Mouse (Mus musculus) intestine, embryonic 16.5 days (tissue): Measurements from ENCODE around the gene B3gnt4. TPM values are rescaled to one million over a fixed set of nuclear protein-coding genes. Genes with fewer than 3 reads are reported as not detected.
"Not testable (repeated sequence)": the region's sequence is repeated elsewhere in the genome, so short reads cannot be mapped to it uniquely, and the experiment has no call there.

Experiments used
- ATAC-seq: fragments of 200-750 bp; cut with Nextera tagmentation; 2 replicates; pipeline ENCODE4 v1.8.0; 2017; ENCODE audit warnings: moderate TSS enrichment, moderate library complexity
- H3K27ac ChIP-seq: fragments of 300-500 bp; sonication (generic); 2 replicates; pipeline ENCODE4 v1.5.1; 2014; ENCODE audit warnings: mild to moderate bottlenecking, low read length
- H3K27me3 ChIP-seq: fragments of 300-500 bp; sonication (generic); replicated peaks from 2 replicates; pipeline ENCODE4 v1.6.1; 2014; ENCODE audit warnings: low read length, control low read depth, mixed read lengths; ENCODE audit not compliant: control insufficient read depth, insufficient read depth
- H3K36me3 ChIP-seq: fragments of 300-500 bp; sonication (generic); 2 replicates; pipeline ENCODE4 v1.6.1; 2014; ENCODE audit warnings: low read length, control low read depth; ENCODE audit not compliant: control insufficient read depth, insufficient read depth
- H3K4me1 ChIP-seq: fragments of 300-500 bp; sonication (generic); 2 replicates; pipeline ENCODE4 v1.6.1; 2014; ENCODE audit warnings: low read length, control low read depth, mixed read lengths; ENCODE audit not compliant: control insufficient read depth, insufficient read depth
- H3K4me2 ChIP-seq: fragments of 300-500 bp; sonication (generic); 2 replicates; pipeline ENCODE4 v1.6.1; 2014; ENCODE audit warnings: low read depth, low read length, control low read depth
- H3K4me3 ChIP-seq: fragments of 300-500 bp; sonication (generic); 2 replicates; pipeline ENCODE4 v1.5.1; 2014; ENCODE audit warnings: mild to moderate bottlenecking, low read length
- H3K9ac ChIP-seq: fragments of 300-500 bp; sonication (generic); 2 replicates; pipeline ENCODE4 v1.6.1; 2014; ENCODE audit warnings: low read depth, low read length
- H3K9me3 ChIP-seq: fragments of 300-500 bp; sonication (generic); 2 replicates; pipeline ENCODE4 v1.6.1; 2016; ENCODE audit warnings: low read length, control low read depth; ENCODE audit not compliant: control insufficient read depth
- WGBS: fragments of 180-500 bp; shearing (Covaris S2); extraction: QIAGEN DNeasy Blood & Tissue Kit; methylation state at CpG from one replicate; pipeline ENCODE4 v1.1.7; 2014; 5-methylcytosine and 5-hydroxymethylcytosine counted together
- polyA plus RNA-seq: library from polyadenylated mRNA; unstranded; fragments of >200 nt; fragmentation: Nextera tagmentation; extraction: Ambion mirVana; gene quantifications from 2 replicates; pipeline ENCODE4 v1.2.1, GENCODE M21; 2015

B3gnt4 gene
- polyA plus RNA-seq, 1 experiment from 2014 or later, result 0.13 TPM

- no peak overlapping the region for H3K9ac ChIP-seq
- H3K4me3 ChIP-seq, result no peak overlapping the region
- no peak overlapping the region for H3K4me2 ChIP-seq
- peaks cover 8% of the 10 kb centered on the region for H3K4me1 ChIP-seq
- WGBS, result 63% methylated on average over 4 of the region's 4 CpGs
- peaks cover 6% of the 10 kb centered on the region; the same call in 1 of the 2 replicates for H3K27me3 ChIP-seq
- H3K36me3 ChIP-seq, result no peaks in the 10 kb centered on the region
- no peak for ATAC-seq
- no peak overlapping the region for H3K27ac ChIP-seq
- no peaks in the 10 kb centered on the region for H3K9me3 ChIP-seq
Observed at GRCm38 (mm10) chr5:123501973-123502372, 8.3 kb upstream of the B3gnt4 start.

GRCm38 (mm10) chr5:123507936-123508723 is 2.1 kb upstream of the B3gnt4 start:
- peak overlapping the region; percentile 95 for H3K4me2 ChIP-seq
- peak; percentile 94 for ATAC-seq
- H3K27me3 ChIP-seq, result peaks cover 24% of the 10 kb centered on the region
- peaks cover 13% of the 10 kb centered on the region for H3K4me1 ChIP-seq
- H3K4me3 ChIP-seq, result peak overlapping the region; percentile 65
- no peaks in the 10 kb centered on the region for H3K9me3 ChIP-seq
- no peak overlapping the region for H3K27ac ChIP-seq
- H3K36me3 ChIP-seq, result no peaks in the 10 kb centered on the region
- under 1% methylated on average over 59 of the region's 59 CpGs for WGBS
- peak overlapping the region; percentile 61 for H3K9ac ChIP-seq

- Histone ChIP-seq H3K36me3 (no peaks in the 10 kb centered on the region), H3K9me3 (no peaks in the 10 kb centered on the region), H3K27me3 (peaks cover 24% of the 10 kb centered on the region), H3K4me1 (peaks cover 13% of the 10 kb centered on the region), H3K9ac (peak overlapping the region; percentile 61), H3K27ac (no peak overlapping the region), H3K4me2 (peak overlapping the region; percentile 95), H3K4me3 (peak overlapping the region; percentile 65)
- no peak for ATAC-seq
- 8% methylated on average over 12 of the region's 12 CpGs for WGBS
Observed at GRCm38 (mm10) chr5:123508921-123509320, 1.3 kb upstream of the B3gnt4 start.

GRCm38 (mm10) chr5:123511426-123511825 is 1.2 kb downstream of the B3gnt4 start:
- WGBS, result 76% methylated on average over 3 of the region's 3 CpGs
- H3K9ac ChIP-seq, H3K9me3 ChIP-seq, ATAC-seq, H3K4me3 ChIP-seq, H3K36me3 ChIP-seq, H3K27ac ChIP-seq, H3K4me2 ChIP-seq: not testable (repeated sequence)
- Histone ChIP-seq H3K4me1 (peaks cover 13% of the 10 kb centered on the region), H3K27me3 (peaks cover 24% of the 10 kb centered on the region)

GRCm38 (mm10) chr5:123512102-123512501 is 1.8 kb downstream of the B3gnt4 start:
- WGBS, result 63% methylated on average over 3 of the region's 3 CpGs
- H3K4me1 ChIP-seq, result peaks cover 13% of the 10 kb centered on the region
- 0 out of 2 replicates have a peak, but pooled peaks have one; percentile 22 for ATAC-seq
- no peak overlapping the region for H3K4me2 ChIP-seq
- H3K27me3 ChIP-seq, result peaks cover 21% of the 10 kb centered on the region
- H3K27ac ChIP-seq, result no peak overlapping the region
- H3K9me3 ChIP-seq, result no peaks in the 10 kb centered on the region
- H3K4me3 ChIP-seq, result no peak overlapping the region
- H3K36me3 ChIP-seq, result no peaks in the 10 kb centered on the region
- H3K9ac ChIP-seq, result no peak overlapping the region

- no peaks in the 10 kb centered on the region for H3K36me3 ChIP-seq
- no peak overlapping the region for H3K9ac ChIP-seq
- no peak overlapping the region for H3K27ac ChIP-seq
- WGBS, result 87% methylated on average over 5 of the region's 5 CpGs
- no peak for ATAC-seq
- H3K4me1 ChIP-seq, result 0 out of 2 replicates have a peak, but pooled peaks cover 4% of the 10 kb centered on the region
- H3K4me2 ChIP-seq, result no peak overlapping the region
- no peak overlapping the region for H3K4me3 ChIP-seq
- no peaks in the 10 kb centered on the region for H3K9me3 ChIP-seq
- H3K27me3 ChIP-seq, result peaks cover 2% of the 10 kb centered on the region
Observed at GRCm38 (mm10) chr5:123514871-123515270, 4.6 kb downstream of the B3gnt4 start.

GRCm38 (mm10) chr5:123520666-123521065 is 10.4 kb downstream of the B3gnt4 start:
- H3K9me3 ChIP-seq, result no peaks in the 10 kb centered on the region
- ATAC-seq, result no peak
- WGBS, result 89% methylated on average over 9 of the region's 9 CpGs
- no peak overlapping the region for H3K27ac ChIP-seq
- no peak overlapping the region for H3K9ac ChIP-seq
- no peaks in the 10 kb centered on the region for H3K27me3 ChIP-seq
- H3K4me2 ChIP-seq, result no peak overlapping the region
- no peak overlapping the region for H3K4me3 ChIP-seq
- H3K4me1 ChIP-seq, result peaks cover 11% of the 10 kb centered on the region; the same call in 1 of the 2 replicates
- H3K36me3 ChIP-seq, result no peaks in the 10 kb centered on the region

GRCm38 (mm10) chr5:123521621-123522020 is 11.4 kb downstream of the B3gnt4 start:
- H3K27ac ChIP-seq, result no peak overlapping the region
- no peaks in the 10 kb centered on the region for H3K27me3 ChIP-seq
- peaks cover 11% of the 10 kb centered on the region; the same call in 1 of the 2 replicates for H3K4me1 ChIP-seq
- WGBS, result 88% methylated on average over 1 of the region's 1 CpGs
- H3K9me3 ChIP-seq, result no peaks in the 10 kb centered on the region
- H3K36me3 ChIP-seq, result no peaks in the 10 kb centered on the region
- no peak overlapping the region for H3K4me3 ChIP-seq
- no peak overlapping the region for H3K4me2 ChIP-seq
- no peak for ATAC-seq
- no peak overlapping the region for H3K9ac ChIP-seq

- Histone ChIP-seq H3K9ac (no peak overlapping the region), H3K36me3 (no peaks in the 10 kb centered on the region), H3K4me3 (no peak overlapping the region), H3K27me3 (no peaks in the 10 kb centered on the region), H3K4me1 (peaks cover 11% of the 10 kb centered on the region; the same call in 1 of the 2 replicates), H3K27ac (no peak overlapping the region), H3K9me3 (no peaks in the 10 kb centered on the region), H3K4me2 (no peak overlapping the region)
- 78% methylated on average over 1 of the region's 1 CpGs for WGBS
- ATAC-seq, result no peak
Observed at GRCm38 (mm10) chr5:123522166-123522565, 11.9 kb downstream of the B3gnt4 start.
